Mouse (Mus musculus) CH12.LX (cell line): ENCODE data around the gene Med23.

Experiments used
- CHD2 ChIP-seq: IDR thresholded peaks from 2 replicates; pipeline ENCODE4 v1.6.1; 2011; ENCODE audit warnings: low read length, improper control_type of control experiment
- CTCF ChIP-seq, 2 experiments: IDR thresholded peaks in 1 of 2; conservative IDR thresholded peaks in 1 of 2; 2 replicates each; pipeline ENCODE4 v1.5.1; 2011 to 2012; ENCODE audit warnings: low read depth in 2 of 2, low read length in 2 of 2, improper control_type of control experiment in 1 of 2, inconsistent platforms in 1 of 2, mild to moderate bottlenecking in 1 of 2, moderate library complexity in 1 of 2
- EP300 ChIP-seq: IDR thresholded peaks from 2 replicates; pipeline ENCODE4 v1.6.1; 2011; ENCODE audit warnings: low read length, improper control_type of control experiment
- HCFC1 ChIP-seq: IDR thresholded peaks from 2 replicates; pipeline ENCODE4 v1.6.1; 2012; ENCODE audit warnings: low read depth, mild to moderate bottlenecking, inconsistent platforms, low read length, improper control_type of control experiment
- MAX ChIP-seq: IDR thresholded peaks from 2 replicates; pipeline ENCODE4 v1.6.1; 2011; ENCODE audit warnings: low read length, improper control_type of control experiment
- SIN3A ChIP-seq: IDR thresholded peaks from 2 replicates; pipeline ENCODE4 v1.6.1; 2012; ENCODE audit warnings: low read length, improper control_type of control experiment, inconsistent platforms
- SMC3 ChIP-seq: IDR thresholded peaks from 2 replicates; pipeline ENCODE4 v1.6.1; 2011; ENCODE audit warnings: low read depth, low read length, improper control_type of control experiment
- USF1 ChIP-seq: IDR thresholded peaks from 2 replicates; pipeline ENCODE4 v1.6.1; 2014; ENCODE audit warnings: low read depth, mild to moderate bottlenecking, inconsistent platforms, low read length, improper control_type of control experiment
- ZNF384 ChIP-seq: IDR thresholded peaks from 2 replicates; pipeline ENCODE4 v1.6.1; 2012; ENCODE audit warnings: low read depth, low read length, improper control_type of control experiment, inconsistent platforms

DNA sequence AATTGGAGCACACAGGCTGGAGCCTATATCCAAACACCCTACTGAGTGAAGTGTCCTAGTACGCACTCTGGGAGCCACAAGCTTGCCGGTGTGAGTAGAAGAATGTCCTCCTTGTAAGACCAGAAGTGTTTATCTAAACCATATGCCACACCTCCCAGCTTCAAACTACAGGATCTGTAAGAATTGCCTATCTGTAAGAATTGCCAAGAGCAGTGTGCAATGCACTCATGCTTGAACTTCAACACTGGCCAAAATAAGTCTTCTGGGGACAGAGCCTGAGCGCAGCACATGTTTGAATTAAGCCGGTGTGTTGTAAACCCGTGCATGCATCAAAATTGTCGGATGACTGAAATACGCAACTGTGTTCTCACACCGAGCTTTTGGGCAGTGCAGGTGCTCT lies 78.5 kb downstream of the Med23 start:
- TF ChIP-seq ZNF384, result no peak
- no peak for TF ChIP-seq USF1
- no peak for TF ChIP-seq EP300
- no peak for TF ChIP-seq HCFC1
- TF ChIP-seq SIN3A, result no peak
- TF ChIP-seq CTCF (conservative IDR thresholded peaks at IDR 0.05 in 1 of 2, IDR thresholded peaks at IDR 0.05 in 1 of 2; ENCODE audit: low read depth in 2 of 2, low read length in 2 of 2), result no peak
- no peak for TF ChIP-seq MAX
- no peak for TF ChIP-seq SMC3
- TF ChIP-seq CHD2, result no peak
